Mouse (Mus musculus): ENCODE results near the gene Adamtsl3.
"Not testable (repeated sequence)": the region's sequence is repeated elsewhere in the genome, so short reads cannot be mapped to it uniquely, and the experiment has no call there.

The Adamtsl3 gene

DNA sequence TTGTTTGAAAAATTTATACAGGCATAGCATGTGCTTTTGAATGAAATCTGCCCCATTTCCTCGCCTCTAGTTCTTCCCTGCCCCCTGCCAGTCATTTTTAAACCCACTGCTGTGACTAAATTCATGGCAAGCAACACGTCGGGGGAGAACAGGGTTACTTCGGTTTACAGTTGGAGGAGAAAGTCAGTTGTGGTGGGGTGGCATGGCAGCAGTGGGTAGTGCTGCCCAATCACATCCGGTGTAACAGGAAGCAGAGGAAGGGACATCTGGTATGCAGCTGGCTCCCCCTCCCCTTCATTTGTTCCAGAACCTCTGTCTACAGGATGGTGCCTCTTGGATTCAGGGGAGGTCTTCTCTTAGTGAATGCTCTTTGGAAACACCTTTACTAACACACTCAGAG lies 25.6 kb downstream of the Adamtsl3 start:
- DNase-seq (ENCODE audit: low spot score) = no peak

GRCm38 (mm10) chr7:82364567-82364966 lies 29.1 kb downstream of the Adamtsl3 start:
- DNase-seq (ENCODE audit: low spot score) = peak; percentile 5

GRCm38 (mm10) chr7:82366056-82366455 lies 30.6 kb downstream of the Adamtsl3 start:
- DNase-seq (ENCODE audit: low spot score) = no peak

GRCm38 (mm10) chr7:82366471-82366870 lies 31.0 kb downstream of the Adamtsl3 start:
- DNase-seq (ENCODE audit: low spot score) = no peak

DNA sequence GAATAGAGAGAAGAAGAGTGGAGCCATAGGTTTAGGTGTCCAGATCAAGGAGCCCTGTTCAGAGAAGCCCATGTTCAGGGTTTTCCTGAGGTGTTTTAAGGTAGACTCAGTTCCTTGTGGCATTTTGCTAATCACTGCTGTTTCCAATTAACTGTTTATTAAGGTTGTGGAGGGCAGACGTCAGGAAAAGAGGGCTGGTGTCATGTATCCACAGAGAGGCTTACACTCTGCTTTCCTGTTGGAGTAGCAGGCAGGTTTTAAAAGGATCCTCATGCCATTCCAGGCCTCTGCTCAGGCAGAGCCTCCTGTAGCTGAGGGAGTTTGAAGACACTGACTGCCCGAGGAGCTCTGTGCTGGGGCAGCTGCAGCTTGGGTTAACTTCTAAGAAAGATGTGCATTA lies 32.6 kb downstream of the Adamtsl3 start:
- no peak for DNase-seq (ENCODE audit: low spot score)

GRCm38 (mm10) chr7:82370132-82370531 lies 34.6 kb downstream of the Adamtsl3 start:
- DNase-seq (ENCODE audit: low spot score) = no peak

GRCm38 (mm10) chr7:82371411-82371810 lies 35.9 kb downstream of the Adamtsl3 start:
- peak; percentile 27 for DNase-seq (ENCODE audit: low spot score)

DNA sequence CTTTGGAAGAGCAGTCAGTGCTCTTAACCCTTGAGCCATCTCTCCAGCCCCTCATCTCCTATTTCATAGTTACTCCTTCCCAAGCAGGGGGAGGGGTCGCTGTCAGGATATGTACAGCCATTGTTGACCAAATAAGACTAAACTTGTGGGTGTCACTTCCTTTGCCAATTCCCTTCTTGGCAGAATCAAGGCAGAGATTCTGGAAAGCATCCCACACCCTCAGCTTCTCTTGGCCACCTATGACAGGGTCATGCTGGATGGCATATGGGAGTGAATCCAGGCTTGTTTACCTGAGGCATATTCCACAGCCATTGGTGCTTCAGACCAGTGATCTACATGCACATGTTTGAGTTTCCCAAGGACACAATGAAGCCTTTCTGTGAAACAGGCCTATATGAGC lies 42.8 kb downstream of the Adamtsl3 start:
- DNase-seq (ENCODE audit: low spot score) = no peak

DNA sequence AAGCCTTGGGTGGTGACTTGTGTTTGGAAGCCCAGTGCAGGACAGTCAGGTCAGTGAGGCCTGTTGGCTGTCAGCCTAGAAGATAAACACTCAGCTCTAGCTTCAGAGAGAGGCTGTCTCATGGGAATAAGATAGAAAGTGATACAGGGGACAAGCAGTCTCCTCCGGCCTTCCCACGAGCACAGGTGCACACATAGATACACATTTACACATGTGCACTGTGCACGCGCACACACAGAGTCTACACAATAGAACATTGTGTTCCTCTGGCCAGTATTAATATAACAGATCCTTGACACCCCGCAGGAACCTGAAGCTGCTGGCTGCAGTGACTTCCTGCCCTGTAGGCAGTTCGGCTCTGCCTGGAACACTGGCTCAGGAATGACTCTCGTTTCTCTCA lies 44.3 kb downstream of the Adamtsl3 start:
- no peak for DNase-seq (ENCODE audit: low spot score)

DNA sequence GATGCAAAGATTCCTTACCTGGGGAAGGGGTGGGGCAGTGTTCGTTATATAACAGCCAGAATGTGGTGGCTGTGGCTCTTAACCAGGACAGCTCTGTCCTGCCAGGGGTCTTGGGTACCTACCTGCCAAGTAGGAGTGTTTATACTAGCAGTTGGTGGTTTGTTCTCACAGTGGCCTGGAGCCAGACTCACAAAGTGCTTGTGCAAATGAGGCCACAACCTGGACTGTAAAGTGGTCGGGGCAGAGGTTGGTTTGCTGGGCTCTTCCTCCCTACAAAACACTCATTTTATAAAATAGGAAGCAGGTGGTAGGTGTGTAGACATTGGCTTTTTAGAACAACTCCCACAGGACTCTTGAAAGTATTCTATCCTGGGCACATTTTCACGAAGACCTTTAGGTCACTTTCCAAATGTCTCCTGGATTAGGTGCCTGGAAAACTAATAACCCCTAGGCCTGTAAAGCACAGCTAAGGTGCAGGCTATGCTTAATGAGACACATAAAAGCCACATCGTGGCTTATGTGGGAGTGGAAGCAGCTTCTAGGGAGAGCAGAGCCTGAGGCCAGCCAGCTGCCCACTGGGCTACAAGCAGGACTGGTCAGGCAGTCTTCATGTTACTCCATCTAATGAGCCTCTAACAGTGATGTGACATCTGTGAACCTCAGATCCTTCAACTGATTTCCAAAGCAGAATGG lies 47.5 kb downstream of the Adamtsl3 start:
- DNase-seq (ENCODE audit: low spot score) = no peak

- no peak for DNase-seq (ENCODE audit: low spot score)
Observed at GRCm38 (mm10) chr7:82383536-82383848, 48.0 kb downstream of the Adamtsl3 start.

- DNase-seq (ENCODE audit: low spot score) = no peak
Observed at GRCm38 (mm10) chr7:82387121-82387520, 51.6 kb downstream of the Adamtsl3 start.

GRCm38 (mm10) chr7:82394435-82395186 lies 59.1 kb downstream of the Adamtsl3 start:
- no peak for DNase-seq (ENCODE audit: low spot score)

GRCm38 (mm10) chr7:82395239-82395638 lies 59.7 kb downstream of the Adamtsl3 start:
- no peak for DNase-seq (ENCODE audit: low spot score)

DNA sequence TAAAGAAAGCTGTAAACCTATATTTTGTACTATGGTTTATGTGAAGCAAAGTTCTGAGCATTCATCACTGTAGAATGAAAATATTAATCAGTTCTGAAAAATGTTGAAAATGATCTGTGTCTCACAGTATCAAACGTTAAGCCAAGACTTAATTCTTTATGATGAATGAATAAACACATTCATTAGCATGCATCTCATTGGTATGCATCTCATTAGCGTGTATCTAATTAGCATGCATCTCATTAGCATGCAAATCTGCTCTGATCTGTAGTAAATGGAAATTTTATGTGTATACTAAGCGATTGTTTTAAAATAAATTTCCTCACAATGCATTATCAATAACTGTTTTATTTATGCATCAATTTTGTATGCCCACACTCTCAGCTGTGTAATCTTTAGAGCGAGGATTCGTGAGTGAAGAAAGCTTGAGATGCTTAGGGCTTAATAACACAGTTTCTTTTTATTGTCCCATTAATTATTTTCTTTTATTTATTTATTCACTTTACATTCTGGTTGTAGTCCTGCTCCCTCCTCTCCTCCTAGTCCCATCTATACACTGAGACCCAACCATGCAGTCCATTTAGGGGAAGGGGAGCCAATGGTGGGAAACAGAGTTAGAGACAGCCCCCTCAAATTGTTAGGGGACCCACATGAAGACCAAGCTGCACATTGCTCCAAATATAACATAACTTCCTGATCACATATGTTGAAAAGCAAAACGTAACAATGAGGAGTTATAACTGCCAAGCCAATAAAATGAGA lies 60.4 kb downstream of the Adamtsl3 start:
- no peak for DNase-seq (ENCODE audit: low spot score)

DNA sequence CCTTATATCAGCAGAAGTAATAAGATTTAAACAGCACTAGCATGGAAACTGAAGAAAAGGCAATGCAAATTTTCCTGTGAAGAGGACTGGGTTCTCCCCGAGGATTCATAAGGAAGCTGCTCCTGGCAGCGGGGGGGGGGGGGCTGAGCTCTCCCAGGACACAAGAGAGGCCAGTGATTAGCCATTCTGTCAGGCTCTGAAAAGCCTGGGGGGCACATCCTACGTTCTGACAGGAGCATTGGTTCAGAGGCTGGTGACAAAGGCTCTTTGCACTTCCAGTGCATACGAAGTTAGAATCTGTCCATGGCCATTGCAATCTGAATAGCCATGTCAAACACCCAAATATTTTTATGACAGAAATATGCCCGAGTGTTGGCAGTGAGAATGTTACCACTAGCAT lies 61.4 kb downstream of the Adamtsl3 start:
- no peak for DNase-seq (ENCODE audit: low spot score)

- DNase-seq (ENCODE audit: low spot score) = no peak
Observed at GRCm38 (mm10) chr7:82397632-82398031, 62.1 kb downstream of the Adamtsl3 start.

DNA sequence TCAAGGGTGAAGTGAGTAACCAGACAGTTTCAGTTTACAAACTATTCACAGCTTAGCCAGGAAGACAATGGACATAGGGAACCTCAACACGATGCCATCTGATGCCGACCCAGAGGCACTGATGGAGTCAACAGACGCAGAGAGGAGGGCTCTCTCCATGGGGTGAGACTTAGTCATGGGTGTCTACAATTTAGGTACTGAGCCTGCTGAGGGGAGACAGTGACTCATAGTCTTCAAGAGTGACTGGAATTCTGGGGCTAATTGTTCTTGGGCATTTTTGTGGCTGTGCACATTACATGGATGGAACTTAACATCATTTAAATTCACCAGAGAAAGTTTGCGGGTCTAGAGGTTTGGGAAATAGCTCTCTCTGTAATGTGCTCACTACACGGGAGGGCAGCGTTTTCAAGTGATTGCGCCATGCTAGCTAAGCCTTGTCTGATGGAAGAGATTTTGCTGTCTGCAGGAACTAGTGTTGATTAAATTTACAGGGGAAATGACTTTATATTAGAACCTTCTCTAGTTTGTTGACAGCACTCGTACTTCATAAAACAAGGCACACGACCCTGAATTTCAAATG lies 70.1 kb downstream of the Adamtsl3 start:
- DNase-seq (ENCODE audit: low spot score) = no peak

GRCm38 (mm10) chr7:82410966-82411365 lies 75.5 kb downstream of the Adamtsl3 start:
- DNase-seq (ENCODE audit: low spot score) = no peak

GRCm38 (mm10) chr7:82416653-82417052 lies 81.2 kb downstream of the Adamtsl3 start:
- DNase-seq (ENCODE audit: low spot score) = no peak

- no peak for DNase-seq (ENCODE audit: low spot score)
Observed at GRCm38 (mm10) chr7:82417053-82417452, 81.6 kb downstream of the Adamtsl3 start.

- not testable (repeated sequence) for DNase-seq (ENCODE audit: low spot score)
Observed at GRCm38 (mm10) chr7:82420329-82421052, 85.0 kb downstream of the Adamtsl3 start.
